Mouse (Mus musculus) myocyte (in vitro differentiated cells): ENCODE data around the gene Map2k5. TPM values are rescaled to one million over a fixed set of nuclear protein-coding genes. Genes with fewer than 3 reads are reported as not detected.

ENCODE experiments used
- H3K27me3 ChIP-seq: one replicate; pipeline ENCODE4 v1.6.1; 2011; ENCODE audit not compliant: control insufficient read depth, insufficient read depth, insufficient read length
- H3K36me3 ChIP-seq: one replicate; pipeline ENCODE4 v1.6.1; 2011; ENCODE audit not compliant: control insufficient read depth, insufficient read depth
- H3K4me2 ChIP-seq: one replicate; pipeline ENCODE4 v1.6.1; 2011; ENCODE audit warnings: low read depth, control low read depth
- H3K4me3 ChIP-seq: one replicate; pipeline ENCODE4 v1.5.1; 2011; ENCODE audit warnings: mild to moderate bottlenecking, control low read depth, moderate library complexity
- H3K79me2 ChIP-seq: one replicate; pipeline ENCODE4 v1.6.1; 2011; ENCODE audit not compliant: control insufficient read depth, insufficient read depth
- H3ac ChIP-seq: one replicate; pipeline ENCODE4 v1.6.1; 2011; ENCODE audit not compliant: control insufficient read depth, insufficient read length
- CEBPB ChIP-seq: IDR thresholded peaks from 2 replicates; pipeline ENCODE4 v1.6.1; 2011; ENCODE audit warnings: mild to moderate bottlenecking, moderate library complexity; ENCODE audit not compliant: poor library complexity, insufficient read depth, severe bottlenecking
- E2F4 ChIP-seq: IDR thresholded peaks from one replicate; pipeline ENCODE4 v1.6.1; 2011; ENCODE audit warnings: mild to moderate bottlenecking, control low read depth, moderate library complexity; ENCODE audit not compliant: insufficient read depth
- MAX ChIP-seq: IDR thresholded peaks from one replicate; pipeline ENCODE4 v1.6.1; 2011; ENCODE audit warnings: low read depth, mild to moderate bottlenecking, control low read depth
- MYOD1 ChIP-seq, 3 experiments: IDR thresholded peaks; one replicate each; pipeline ENCODE4 v1.6.1; 2011; ENCODE audit warnings: control low read depth in 2 of 3, low read depth in 2 of 3, mild to moderate bottlenecking in 2 of 3, moderate library complexity in 1 of 3; ENCODE audit not compliant: insufficient read length in 2 of 3, control insufficient read depth in 1 of 3
- MYOG ChIP-seq, 3 experiments: IDR thresholded peaks; one replicate each; pipeline ENCODE4 v1.6.1; 2011; ENCODE audit warnings: control low read depth in 2 of 3, low read depth in 2 of 3, mild to moderate bottlenecking in 2 of 3; ENCODE audit not compliant: insufficient read length in 2 of 3, control insufficient read depth in 1 of 3, insufficient read depth in 1 of 3
- POLR2A ChIP-seq: IDR thresholded peaks from one replicate; pipeline ENCODE4 v1.6.1; 2011; ENCODE audit warnings: low read depth, mild to moderate bottlenecking, control low read depth, moderate library complexity; ENCODE audit not compliant: insufficient read length
- POLR2AphosphoS2 ChIP-seq: IDR thresholded peaks from one replicate; pipeline ENCODE4 v1.6.1; 2011; ENCODE audit warnings: low read depth, control low read depth; ENCODE audit not compliant: insufficient read length
- REST ChIP-seq: IDR thresholded peaks from one replicate; pipeline ENCODE4 v1.6.1; 2011; ENCODE audit warnings: mild to moderate bottlenecking, control low read depth, moderate library complexity; ENCODE audit not compliant: insufficient read depth, insufficient read length
- SRF ChIP-seq: IDR thresholded peaks from one replicate; pipeline ENCODE4 v1.6.1; 2011; ENCODE audit warnings: low read depth; ENCODE audit not compliant: control insufficient read depth, insufficient read length
- TCF12 ChIP-seq: IDR thresholded peaks from one replicate; pipeline ENCODE4 v1.6.1; 2011; ENCODE audit warnings: mild to moderate bottlenecking, control low read depth; ENCODE audit not compliant: poor library complexity, insufficient read depth, severe bottlenecking
- TCF3 ChIP-seq: IDR thresholded peaks from one replicate; pipeline ENCODE4 v1.6.1; 2011; ENCODE audit warnings: low read depth, control low read depth; ENCODE audit not compliant: insufficient read length
- USF1 ChIP-seq: IDR thresholded peaks from one replicate; pipeline ENCODE4 v1.6.1; 2011; ENCODE audit warnings: low read depth, mild to moderate bottlenecking, control low read depth, moderate library complexity
- polyA plus RNA-seq: library from polyadenylated mRNA; unstranded; fragments of >200 nt; fragmentation: generic; extraction: Trizol; gene quantifications from one replicate; pipeline ENCODE4 v1.2.1, GENCODE M21; 2012; ENCODE audit warnings: missing spikeins

The Map2k5 gene
- polyA plus RNA-seq, 1 experiment = 17.7 TPM

DNA sequence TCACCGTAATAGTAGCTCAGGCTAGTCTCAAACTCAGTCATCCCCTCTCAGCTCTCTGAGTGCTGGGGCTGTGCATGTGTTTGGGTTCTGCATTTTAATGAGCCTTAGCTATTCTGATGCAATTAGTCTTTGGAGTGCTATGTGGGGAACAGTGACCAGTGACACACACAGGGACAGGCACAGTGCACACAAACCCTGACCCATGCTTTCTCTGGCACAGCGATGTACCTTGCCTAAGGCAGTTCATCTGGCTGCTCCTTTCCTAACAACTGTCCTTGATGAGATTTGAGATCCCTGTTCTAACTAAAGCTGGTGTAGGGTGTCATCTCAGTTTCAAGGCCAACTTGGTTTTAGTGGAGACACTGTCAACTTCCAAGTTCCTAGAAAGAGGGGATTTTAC lies 162.7 kb downstream of the Map2k5 start:
- Histone ChIP-seq H3K79me2 (no peaks in the 10 kb centered on the region), H3K4me2 (no peak overlapping the region), H3K4me3 (no peak overlapping the region), H3K27me3 (no peaks in the 10 kb centered on the region), H3K36me3 (no peaks in the 10 kb centered on the region), H3ac (no peak overlapping the region)
- TF ChIP-seq POLR2A (no peak), MYOD1 (IDR thresholded peaks at IDR 0.05; ENCODE audit: control insufficient read depth in 1 of 3, insufficient read length in 2 of 3, low read depth in 2 of 3) (no peak), E2F4 (no peak), POLR2AphosphoS2 (no peak), SRF (no peak), TCF3 (no peak), CEBPB (no peak), USF1 (no peak), REST (no peak), TCF12 (no peak), MAX (no peak), MYOG (IDR thresholded peaks at IDR 0.05; ENCODE audit: control insufficient read depth in 1 of 3, insufficient read depth in 1 of 3, insufficient read length in 2 of 3, low read depth in 2 of 3) (no peak)

DNA sequence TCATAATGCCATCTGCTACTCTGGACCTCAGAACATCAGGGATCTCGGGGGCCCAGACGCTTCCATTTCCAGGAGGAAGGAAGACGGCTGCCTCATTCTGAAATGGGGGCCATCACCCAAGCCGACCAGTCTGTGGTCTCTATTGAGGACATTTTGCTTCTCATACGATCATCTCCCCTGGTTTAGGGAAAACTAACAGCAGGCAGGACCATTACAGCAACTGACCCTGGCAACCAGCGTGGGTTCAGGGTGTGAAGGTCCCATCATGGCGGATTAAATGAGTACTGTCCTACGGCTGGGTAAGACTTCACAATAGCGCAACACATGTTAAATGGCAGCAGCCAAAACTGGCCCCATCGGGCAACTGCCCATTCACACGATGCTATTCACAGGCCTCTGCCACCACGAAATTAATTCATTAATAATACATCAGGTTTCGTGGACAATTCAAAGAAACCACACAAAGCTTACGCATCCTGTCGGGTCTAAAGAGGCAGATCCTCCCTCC lies 170.9 kb downstream of the Map2k5 start:
- no peak for TF ChIP-seq POLR2A
- TF ChIP-seq POLR2AphosphoS2 = no peak
- no peak for TF ChIP-seq MAX
- TF ChIP-seq REST = no peak
- no peak for TF ChIP-seq TCF3
- no peak for TF ChIP-seq MYOG (IDR thresholded peaks at IDR 0.05; ENCODE audit: control insufficient read depth in 1 of 3, insufficient read depth in 1 of 3, insufficient read length in 2 of 3, low read depth in 2 of 3)
- no peak for TF ChIP-seq CEBPB
- TF ChIP-seq SRF = no peak
- TF ChIP-seq MYOD1 (IDR thresholded peaks at IDR 0.05; ENCODE audit: control insufficient read depth in 1 of 3, insufficient read length in 2 of 3, low read depth in 2 of 3) = no peak
- no peak for TF ChIP-seq USF1
- no peak for TF ChIP-seq E2F4
- no peak for TF ChIP-seq TCF12
- no peak overlapping the region for H3K4me3 ChIP-seq
- H3K4me2 ChIP-seq = no peak overlapping the region
- H3K36me3 ChIP-seq = no peaks in the 10 kb centered on the region
- no peak overlapping the region for H3ac ChIP-seq
- H3K27me3 ChIP-seq = no peaks in the 10 kb centered on the region
- H3K79me2 ChIP-seq = no peaks in the 10 kb centered on the region

DNA sequence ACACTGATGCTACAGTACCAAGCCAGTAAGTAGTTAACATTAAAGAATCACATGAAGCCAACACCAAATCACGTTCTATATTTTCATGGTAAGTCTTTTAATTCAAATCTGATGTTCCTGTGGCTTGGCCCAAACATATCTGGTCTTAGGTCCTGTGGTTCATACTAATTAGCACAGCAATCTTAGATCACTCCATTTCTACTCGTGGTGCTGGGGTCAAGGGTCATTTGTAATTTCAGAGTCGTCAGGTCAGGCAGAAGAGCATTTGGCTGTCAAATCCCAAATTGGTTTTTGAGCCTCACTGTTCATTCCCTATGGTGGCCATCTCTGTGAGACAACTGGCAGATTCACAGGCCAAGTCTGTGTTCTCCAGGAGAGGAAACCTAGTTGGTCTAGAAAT lies 174.2 kb downstream of the Map2k5 start:
- Histone ChIP-seq H3K79me2 (no peaks in the 10 kb centered on the region), H3K4me2 (no peak overlapping the region), H3K27me3 (no peaks in the 10 kb centered on the region), H3K36me3 (no peaks in the 10 kb centered on the region), H3K4me3 (no peak overlapping the region), H3ac (no peak overlapping the region)
- TF ChIP-seq MYOD1 (IDR thresholded peaks at IDR 0.05; ENCODE audit: control insufficient read depth in 1 of 3, insufficient read length in 2 of 3, low read depth in 2 of 3) = no peak
- no peak for TF ChIP-seq MAX
- TF ChIP-seq MYOG (IDR thresholded peaks at IDR 0.05; ENCODE audit: control insufficient read depth in 1 of 3, insufficient read depth in 1 of 3, insufficient read length in 2 of 3, low read depth in 2 of 3) = no peak
- no peak for TF ChIP-seq POLR2A
- TF ChIP-seq CEBPB = no peak
- TF ChIP-seq TCF12 = no peak
- TF ChIP-seq POLR2AphosphoS2 = no peak
- no peak for TF ChIP-seq SRF
- TF ChIP-seq TCF3 = no peak
- TF ChIP-seq USF1 = no peak
- no peak for TF ChIP-seq REST
- no peak for TF ChIP-seq E2F4

DNA sequence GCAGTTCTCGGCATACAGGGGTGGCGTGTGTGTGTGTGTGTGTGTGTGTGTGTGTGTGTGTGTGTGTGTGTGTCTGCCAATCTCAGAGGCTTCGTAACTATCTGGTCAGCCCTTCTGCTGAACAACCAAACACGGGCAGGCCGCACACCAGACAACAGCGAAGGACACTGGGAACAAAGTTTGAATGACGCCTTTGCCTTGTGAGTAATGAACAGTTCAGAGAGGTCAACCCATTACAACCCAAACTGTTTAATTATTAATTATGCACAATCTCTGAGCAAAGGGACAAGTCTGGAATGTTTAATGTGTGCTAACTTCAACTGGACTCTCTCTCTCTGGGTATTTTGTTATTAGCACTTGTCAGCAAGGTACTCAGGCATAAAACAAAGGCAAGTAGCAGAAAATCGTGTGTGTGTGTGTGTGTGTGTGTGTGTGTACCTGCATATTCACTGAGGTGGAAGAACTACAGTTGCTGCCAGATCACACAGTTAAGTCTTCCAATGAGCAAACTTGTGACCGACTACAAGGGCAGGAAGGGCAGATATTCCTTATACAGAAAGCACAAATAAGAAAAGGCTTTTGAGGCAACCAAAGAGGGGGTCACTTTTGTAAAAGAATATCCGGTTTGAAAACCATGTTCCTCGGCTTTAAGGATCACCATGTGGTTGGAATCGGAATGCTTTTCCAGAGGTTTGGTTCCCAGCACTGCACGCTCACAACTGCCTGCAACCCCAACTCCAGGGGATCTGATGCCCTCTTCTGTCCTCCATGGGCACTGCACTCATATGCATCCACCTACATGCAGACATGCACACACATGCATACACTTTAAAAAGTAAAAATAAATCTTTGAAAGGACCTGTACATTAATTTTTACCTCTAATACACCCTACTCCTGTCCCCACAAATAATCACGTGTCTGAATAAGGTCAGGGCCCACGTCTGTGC lies 176.1 kb downstream of the Map2k5 start:
- Histone ChIP-seq H3K4me3 (no peak overlapping the region), H3K79me2 (no peaks in the 10 kb centered on the region), H3K27me3 (no peaks in the 10 kb centered on the region), H3K4me2 (no peak overlapping the region), H3ac (no peak overlapping the region), H3K36me3 (no peaks in the 10 kb centered on the region)
- no peak for TF ChIP-seq TCF3
- TF ChIP-seq REST = no peak
- no peak for TF ChIP-seq USF1
